Mouse (Mus musculus) cortical plate, adult 2 months (tissue): ENCODE results near the gene Pex11b. TPM values are rescaled to one million over a fixed set of nuclear protein-coding genes. Genes with fewer than 3 reads are reported as not detected.

Experiments
- H3K27ac ChIP-seq: fragments of 200-500 bp; 2 replicates; pipeline ENCODE4 v1.5.1; 2012; ENCODE audit warnings: low read length, control low read depth, inconsistent platforms; ENCODE audit not compliant: insufficient read depth
- H3K4me1 ChIP-seq: fragments of 200-500 bp; 2 replicates; pipeline ENCODE4 v1.6.1; 2011; ENCODE audit warnings: low read length; ENCODE audit not compliant: control insufficient read depth, insufficient read depth
- H3K4me3 ChIP-seq: fragments of 200-500 bp; 2 replicates; pipeline ENCODE4 v1.5.1; 2011; ENCODE audit warnings: mild to moderate bottlenecking, low read length, control low read depth; ENCODE audit not compliant: insufficient read depth
- CTCF ChIP-seq: fragments of 200-500 bp; IDR thresholded peaks from 2 replicates; pipeline ENCODE4 v1.5.1; 2011; ENCODE audit warnings: mild to moderate bottlenecking, control low read depth, low read length; ENCODE audit not compliant: insufficient read depth; ENCODE audit errors: extremely low read depth
- POLR2A ChIP-seq: fragments of 200-500 bp; IDR thresholded peaks from 2 replicates; pipeline ENCODE4 v1.6.1; 2011; ENCODE audit warnings: mild to moderate bottlenecking, low read length, control low read depth; ENCODE audit not compliant: insufficient read depth; ENCODE audit errors: extremely low read depth
- polyA plus RNA-seq: library from polyadenylated mRNA; depleted of rRNA; stranded (reverse); fragments of >200 nt; gene quantifications from 2 replicates; pipeline ENCODE4 v1.2.3, GENCODE M21; 2012; rRNA removed

Pex11b gene
- 62.8 and 66.9 TPM in 2 replicates for polyA plus RNA-seq

DNA sequence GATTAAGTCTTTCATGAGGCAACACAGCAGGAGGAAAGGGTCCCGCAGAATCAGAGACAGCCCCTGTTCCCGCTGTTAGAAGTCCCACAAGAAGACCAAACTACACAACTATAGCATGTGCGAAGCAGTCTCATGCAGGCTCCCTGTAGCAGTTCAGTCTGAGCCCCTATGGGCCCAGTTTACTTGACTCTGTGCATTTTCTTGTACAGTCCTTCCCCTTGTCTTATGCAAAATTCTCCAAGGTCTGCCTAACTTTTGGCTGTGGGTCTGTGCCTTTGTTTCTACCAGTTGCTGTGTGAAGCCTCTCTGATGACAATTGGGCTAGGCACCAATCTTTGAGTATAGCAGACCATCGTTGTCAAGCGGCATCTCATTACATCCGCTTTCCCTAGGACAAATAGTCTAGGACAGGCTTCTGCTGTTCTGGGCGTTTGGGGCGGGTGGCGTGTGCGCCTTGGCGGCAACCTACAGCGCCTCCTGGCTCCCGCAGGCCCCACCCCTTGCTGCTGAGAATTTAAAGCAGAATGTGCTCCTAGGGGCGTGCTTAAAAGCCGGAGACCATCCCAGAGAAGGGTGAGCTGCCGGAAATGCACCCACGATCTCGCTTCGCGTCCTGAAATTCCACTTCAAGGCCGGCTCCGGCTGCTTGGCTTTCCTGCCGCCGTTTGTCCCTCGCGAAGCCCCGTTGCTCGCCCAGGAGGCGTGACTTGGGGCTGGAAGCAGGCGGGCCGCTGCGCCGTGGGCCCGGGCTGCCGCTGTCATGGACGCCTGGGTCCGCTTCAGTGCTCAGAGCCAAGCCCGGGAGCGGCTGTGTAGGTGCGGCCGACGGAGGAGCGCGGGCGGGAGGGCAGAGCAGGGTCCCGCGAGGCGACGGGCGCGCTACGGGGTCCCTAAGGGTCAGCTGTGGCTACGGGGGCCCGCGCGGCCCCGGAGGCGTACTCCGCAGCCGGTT is at the start of gene Pex11b, which contains the start of gene Gm42957:
Pex11b (plus strand) TSS at position 449 of the 952 bp plus-strand sequence.
Gm42957 (plus strand) TSS at position 547 of the 952 bp plus-strand sequence.
- H3K27ac ChIP-seq, result peak within 1 kb of the TSS; percentile 9; the same call in 1 of the 2 replicates
- TF ChIP-seq POLR2A (no peak), CTCF (no peak)
- H3K4me1 ChIP-seq, result peaks cover 5% of the 10 kb centered on the region
- H3K4me3 ChIP-seq, result peak within 1 kb of the TSS; percentile 87

DNA sequence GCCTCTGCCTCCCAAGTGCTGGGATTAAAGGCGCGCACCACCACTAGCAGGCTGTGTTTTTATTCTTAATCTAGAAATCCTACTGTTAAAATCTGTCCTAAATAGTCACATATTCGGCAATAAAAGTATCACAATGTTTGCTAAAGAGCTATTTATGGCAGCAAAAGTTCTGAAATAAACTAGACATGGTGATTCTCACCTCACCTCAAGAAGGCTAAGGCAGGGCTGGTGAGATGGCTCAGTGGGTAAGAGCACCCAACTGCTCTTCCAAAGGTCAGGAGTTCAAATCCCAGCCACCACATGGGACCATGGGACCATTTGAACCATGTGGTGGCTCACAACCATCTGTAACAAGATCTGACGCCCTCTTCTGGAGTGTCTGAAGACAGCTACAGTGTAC is 44.5 kb upstream of the Pex11b start:
- TF ChIP-seq POLR2A (no peak), CTCF (no peak)
- Histone ChIP-seq H3K27ac (no peak overlapping the region), H3K4me3 (no peak overlapping the region), H3K4me1 (0 out of 2 replicates have a peak, but pooled peaks cover 2% of the 10 kb centered on the region)

GRCm38 (mm10) chr3:96593374-96593773 is 41.8 kb upstream of the Pex11b start:
- TF ChIP-seq POLR2A, result no peak
- no peak for TF ChIP-seq CTCF
- Histone ChIP-seq H3K4me1 (0 out of 2 replicates have a peak, but pooled peaks cover 2% of the 10 kb centered on the region), H3K27ac (peak overlapping the region; percentile 57; the same call in 1 of the 2 replicates), H3K4me3 (peak overlapping the region; percentile 60)

DNA sequence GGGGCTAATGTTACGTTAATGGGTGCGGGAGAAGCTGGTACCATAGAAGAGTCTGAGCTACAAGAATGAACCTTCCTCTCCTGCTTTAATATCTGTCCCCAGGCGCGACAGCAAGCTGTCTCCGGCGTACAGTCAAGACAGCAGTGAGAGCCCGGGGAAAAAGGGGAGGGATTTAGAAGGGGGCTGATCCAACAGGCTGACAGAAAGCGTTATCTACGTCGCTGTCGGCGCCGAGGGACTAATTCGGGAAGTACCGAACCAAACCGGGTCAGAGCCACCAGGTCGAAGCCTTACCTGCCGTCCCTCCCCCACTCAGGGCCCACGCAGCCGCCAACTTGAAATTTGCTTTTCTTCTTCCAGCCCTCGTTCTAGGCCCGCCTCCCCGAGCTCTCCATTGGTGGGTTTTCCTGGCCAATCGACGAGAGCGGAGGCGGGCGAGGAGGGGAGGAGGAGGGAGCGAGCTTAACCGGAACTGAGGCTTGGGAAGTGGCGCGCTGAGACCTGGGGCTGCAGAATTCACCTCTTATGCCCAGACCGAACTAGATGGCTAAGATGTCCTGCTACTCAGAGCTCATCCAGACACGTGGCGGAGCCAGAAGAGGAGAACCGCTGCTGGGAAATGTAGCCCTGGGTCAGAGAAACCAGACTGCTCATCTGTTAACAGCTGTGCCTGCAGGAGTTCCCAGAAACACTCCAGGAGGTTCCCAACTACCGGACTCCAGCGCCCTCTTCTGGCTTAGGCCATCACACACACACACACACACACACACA is 41.2 kb upstream of the Pex11b start, which contains the start of gene Polr3gl:
Polr3gl (minus strand) TSS at position 392 of the 771 bp plus-strand sequence.
- H3K27ac ChIP-seq, result peak within 1 kb of the TSS; percentile 57; the same call in 1 of the 2 replicates
- TF ChIP-seq CTCF, result no peak
- TF ChIP-seq POLR2A, result peak; percentile 94
- H3K4me1 ChIP-seq, result peaks cover 3% of the 10 kb centered on the region
- peak within 1 kb of the TSS; percentile 60 for H3K4me3 ChIP-seq

GRCm38 (mm10) chr3:96594851-96595250 is 40.3 kb upstream of the Pex11b start:
- Histone ChIP-seq H3K4me1 (peaks cover 6% of the 10 kb centered on the region), H3K27ac (no peak overlapping the region), H3K4me3 (no peak overlapping the region; the same call in 1 of the 2 replicates)
- no peak for TF ChIP-seq POLR2A
- TF ChIP-seq CTCF, result no peak

DNA sequence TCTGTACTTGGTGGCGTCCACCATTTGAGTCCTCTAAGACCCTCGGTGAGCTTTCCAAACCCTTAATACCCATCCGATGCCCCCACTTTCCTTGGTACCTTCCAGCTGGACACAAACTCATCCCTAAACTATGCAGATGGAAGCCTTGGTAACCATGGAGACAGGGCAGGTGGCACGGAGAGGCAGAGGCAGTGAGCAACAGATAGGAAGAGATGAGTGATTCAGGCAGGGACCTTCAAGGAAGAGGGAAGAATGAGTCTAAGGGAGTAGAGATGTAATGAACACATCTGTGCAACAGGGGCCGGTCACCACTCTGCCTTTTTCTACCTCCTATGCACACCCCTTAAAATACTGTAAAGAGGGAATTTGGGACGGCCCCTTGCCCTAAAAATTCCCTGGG is 39.5 kb upstream of the Pex11b start:
- Histone ChIP-seq H3K4me3 (peak overlapping the region; percentile 69), H3K4me1 (peaks cover 6% of the 10 kb centered on the region), H3K27ac (peak overlapping the region; percentile 93)
- TF ChIP-seq CTCF, result no peak
- TF ChIP-seq POLR2A, result peak; percentile 77

GRCm38 (mm10) chr3:96596228-96596707 is 38.9 kb upstream of the Pex11b start, which contains the start of gene Ankrd34a:
Gene Ankrd34a, plus strand, starts transcription at chr3:96596636.
- H3K27ac ChIP-seq, result peak within 1 kb of the TSS; percentile 93
- peaks cover 6% of the 10 kb centered on the region for H3K4me1 ChIP-seq

GRCm38 (mm10) chr3:96596855-96597254 is 38.3 kb upstream of the Pex11b start:
- H3K4me3 ChIP-seq, result peak overlapping the region; percentile 69
- H3K4me1 ChIP-seq, result peaks cover 6% of the 10 kb centered on the region
- no peak for TF ChIP-seq POLR2A
- no peak for TF ChIP-seq CTCF
- H3K27ac ChIP-seq, result peak overlapping the region; percentile 93

More at GRCm38 (mm10) chr3:96596228-96596707, 38.9 kb upstream of the Pex11b start, which contains the start of gene Ankrd34a:
- TF ChIP-seq POLR2A, result peak; percentile 37; the same call in 1 of the 2 replicates
- no peak for TF ChIP-seq CTCF
- H3K4me3 ChIP-seq, result peak within 1 kb of the TSS; percentile 69
